8 mouse cellular contexts compared by ENCODE assay signal in the genomic region with DNA sequence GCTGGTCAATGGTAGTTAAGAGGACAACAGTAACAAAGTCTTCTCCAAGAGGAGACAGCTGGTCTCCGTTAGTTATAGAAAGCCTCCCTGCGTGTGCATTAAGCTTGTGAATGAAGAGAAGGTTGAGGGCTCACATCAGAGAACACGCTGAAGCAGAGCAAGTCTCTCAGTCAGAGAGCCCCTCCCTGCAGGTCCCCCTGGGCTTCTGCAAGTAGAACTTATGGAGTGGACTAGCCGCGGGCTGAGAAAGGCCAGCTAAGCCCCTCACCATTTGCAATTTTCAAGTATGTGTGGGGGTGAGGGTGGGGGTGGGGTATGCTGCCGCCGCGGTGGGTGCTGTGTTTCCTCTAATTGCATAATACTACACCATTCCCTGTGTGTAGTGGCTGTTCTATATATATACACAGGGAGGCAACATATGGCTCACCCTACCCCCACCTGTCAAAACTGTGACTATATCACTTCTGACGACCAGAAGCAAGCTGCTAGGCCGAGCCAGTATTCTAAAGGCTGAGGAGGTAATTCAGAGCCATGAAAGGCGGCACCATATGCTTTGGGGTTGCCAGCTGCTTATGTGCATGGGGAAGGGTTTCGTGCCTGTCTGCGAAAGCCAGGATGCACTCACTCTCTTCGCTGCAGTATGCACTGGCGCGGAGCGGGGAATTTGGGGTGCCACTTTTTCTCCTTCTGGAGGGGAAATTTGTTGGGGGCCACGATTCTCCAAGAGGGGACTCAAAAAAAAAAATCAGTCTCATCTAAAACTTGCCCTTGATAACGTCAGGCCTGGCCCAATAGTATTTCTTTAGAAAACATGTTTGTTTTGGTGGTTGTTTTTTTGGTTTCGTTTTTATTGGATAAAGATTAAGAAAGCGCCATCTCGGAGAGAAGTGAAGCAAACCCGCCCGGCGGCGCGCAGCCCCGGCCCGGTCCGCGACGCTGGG. TPM values are rescaled to one million over a fixed set of nuclear protein-coding genes. Genes with fewer than 3 reads are reported as not detected.
A peak's percentile ranks its signal among the peaks of the same experiment; 100 is the strongest.
DNase-seq lines count a peak whose midpoint lies in the region; ATAC-seq and TF ChIP-seq lines count a peak whose summit lies in the region.

No protein-coding gene starts in this region.

- peaks cover 15% of the 10 kb centered on the region for H3K4me1 ChIP-seq in testis, adult 2 months (ENCODE audit: control insufficient read depth, insufficient read depth, low read length)
- peaks cover 3% of the 10 kb centered on the region; the same call in 1 of the 2 replicates for H3K4me1 ChIP-seq in embryonic facial prominence, embryonic 14.5 days (ENCODE audit: control insufficient read depth, insufficient read depth, low read length)
- peaks cover 9% of the 10 kb centered on the region; the same call in 1 of the 2 replicates for H3K4me1 ChIP-seq in intestine, embryonic 14.5 days (replicated peaks; ENCODE audit: control insufficient read depth, insufficient read depth, low read length)
- peaks cover 17% of the 10 kb centered on the region for H3K4me1 ChIP-seq in limb, embryonic 15.5 days

- peak overlapping the region; percentile 99 for H3K4me2 ChIP-seq in embryonic facial prominence, embryonic 14.5 days (ENCODE audit: low read depth, low read length)
- H3K4me2 ChIP-seq in intestine, embryonic 14.5 days (ENCODE audit: low read length): peak overlapping the region; percentile 99
- H3K4me2 ChIP-seq in limb, embryonic 15.5 days: peak overlapping the region; percentile 99

- H3K9ac ChIP-seq in embryonic facial prominence, embryonic 14.5 days (ENCODE audit: low read depth, low read length): peak overlapping the region; percentile 54
- H3K9ac ChIP-seq in intestine, embryonic 14.5 days (ENCODE audit: low read length): 0 out of 2 replicates have a peak overlapping the region, but pooled peaks have one; percentile 11
- peak overlapping the region; percentile 37 for H3K9ac ChIP-seq in limb, embryonic 15.5 days

- H3K27me3 ChIP-seq in testis, adult 2 months (ENCODE audit: control insufficient read depth, insufficient read depth, low read length): no peaks in the 10 kb centered on the region
- peaks cover 51% of the 10 kb centered on the region for H3K27me3 ChIP-seq in embryonic facial prominence, embryonic 14.5 days (replicated peaks; ENCODE audit: control insufficient read depth, insufficient read depth, low read length)
- peaks cover 50% of the 10 kb centered on the region for H3K27me3 ChIP-seq in intestine, embryonic 14.5 days (replicated peaks; ENCODE audit: control insufficient read depth, insufficient read depth, low read length)
- H3K27me3 ChIP-seq in limb, embryonic 15.5 days: peaks cover 56% of the 10 kb centered on the region

- H3K9me3 ChIP-seq in embryonic facial prominence, embryonic 14.5 days (ENCODE audit: control insufficient read depth, low read length): 0 out of 2 replicates have a peak, but pooled peaks cover 3% of the 10 kb centered on the region
- no peaks in the 10 kb centered on the region for H3K9me3 ChIP-seq in intestine, embryonic 14.5 days (ENCODE audit: control insufficient read depth, low read length)
- H3K9me3 ChIP-seq in limb, embryonic 15.5 days: no peaks in the 10 kb centered on the region; the same call in 1 of the 2 replicates

- no peak for TF ChIP-seq POLR2A in testis, adult 2 months (IDR thresholded peaks at IDR 0.05; ENCODE audit: control insufficient read depth, low read depth, low read length)

- 10% methylated on average over 32 of the region's 32 CpGs for WGBS in embryonic facial prominence, embryonic 14.5 days
- 11% methylated on average over 32 of the region's 32 CpGs for WGBS in intestine, embryonic 14.5 days
- WGBS in limb, embryonic 15.5 days: 8% methylated on average over 32 of the region's 32 CpGs

- H3K27ac ChIP-seq in testis, adult 2 months (ENCODE audit: control insufficient read depth, insufficient read depth, low read depth, low read length): no peak overlapping the region
- H3K27ac ChIP-seq in embryonic facial prominence, embryonic 14.5 days (replicated peaks; ENCODE audit: low read depth, low read length): no peak overlapping the region
- H3K27ac ChIP-seq in intestine, embryonic 14.5 days (ENCODE audit: low read depth): no peak overlapping the region
- H3K27ac ChIP-seq in limb, embryonic 15.5 days: no peak overlapping the region

- DNase-seq in testis, postnatal 14 days (ENCODE audit: low spot score): no peak
- DNase-seq in embryonic facial prominence, embryonic 14.5 days (ENCODE audit: low spot score): peak; percentile 78
- peak; percentile 66 for DNase-seq in intestine, embryonic 14.5 days (ENCODE audit: low spot score)
- DNase-seq in right cerebral cortex, adult 2 months (ENCODE audit: low spot score in 2 of 2): peak; percentile 81 to 83
- DNase-seq in T-cell, adult 2 months (ENCODE audit: low spot score): no peak

- H3K36me3 ChIP-seq in testis, adult 2 months (ENCODE audit: control insufficient read depth, insufficient read depth, low read length): no peaks in the 10 kb centered on the region
- H3K36me3 ChIP-seq in embryonic facial prominence, embryonic 14.5 days (ENCODE audit: control insufficient read depth, insufficient read depth, low read length): no peaks in the 10 kb centered on the region
- no peaks in the 10 kb centered on the region for H3K36me3 ChIP-seq in intestine, embryonic 14.5 days (ENCODE audit: control insufficient read depth, insufficient read depth, low read length)
- H3K36me3 ChIP-seq in limb, embryonic 15.5 days: no peaks in the 10 kb centered on the region

- no peak for TF ChIP-seq CTCF in testis, adult 2 months (IDR thresholded peaks at IDR 0.05; ENCODE audit: control insufficient read depth, insufficient read depth, insufficient replicate concordance, low read depth, low read length)

- ATAC-seq in embryonic facial prominence, embryonic 14.5 days (ENCODE audit: low read depth): peak; percentile 83
- no peak for ATAC-seq in intestine, embryonic 14.5 days (replicated peaks; ENCODE audit: low FRiP score, low TSS enrichment, low read depth)
- peak; percentile 57; the same call in 1 of the 2 replicates for ATAC-seq in limb, embryonic 15.5 days (ENCODE audit: insufficient number of reproducible peaks, low FRiP score, low TSS enrichment, low read depth)
- ATAC-seq in erythroid progenitor cell, adult 5-6 weeks (replicated peaks; ENCODE audit: low FRiP score, poor library complexity, severe bottlenecking): no peak

- peak overlapping the region; percentile 72 for H3K4me3 ChIP-seq in testis, adult 2 months (ENCODE audit: control insufficient read depth, low read depth, low read length)
- H3K4me3 ChIP-seq in embryonic facial prominence, embryonic 14.5 days (ENCODE audit: low read depth, low read length): peak overlapping the region; percentile 65
- H3K4me3 ChIP-seq in intestine, embryonic 14.5 days (ENCODE audit: low read depth, low read length): peak overlapping the region; percentile 53
- peak overlapping the region; percentile 60 for H3K4me3 ChIP-seq in limb, embryonic 15.5 days

RNA-seq across cellular contexts. Expression of gene Kcnk12, which starts 52.5 kb away (rescaled TPM):
- polyA plus RNA-seq in testis, adult 2 months (2012; rRNA removed): 1.8 and 2.8 TPM in 2 replicates
- polyA plus RNA-seq in embryonic facial prominence, embryonic 14.5 days (2014; fragmentation: Nextera tagmentation; extraction: Ambion mirVana): not detected in 2 replicates
- not detected in 2 replicates for polyA plus RNA-seq in intestine, embryonic 14.5 days (2014; fragmentation: Nextera tagmentation; extraction: Ambion mirVana)
- not detected in 2 replicates for polyA plus RNA-seq in limb, embryonic 15.5 days (2015; fragmentation: Nextera tagmentation; extraction: Ambion mirVana)
- total RNA-seq in erythroid progenitor cell, adult 5-6 weeks (2015; ENCODE audit: low replicate concordance): not detected in 2 replicates
- total RNA-seq in erythroid progenitor cell, adult 5-6 weeks (2017; ENCODE audit: low replicate concordance): not detected in 2 replicates

Comparison
In these comparisons a context has a peak if more than half of its experiments do, and no peak if none do; other contexts are left out.
1. DNase-seq: peak in embryonic facial prominence, embryonic 14.5 days (single experiment), intestine, embryonic 14.5 days (single experiment) and right cerebral cortex, adult 2 months (2 of 2); none in testis, postnatal 14 days (single experiment) and T-cell, adult 2 months (single experiment).
2. ATAC-seq: peak in embryonic facial prominence, embryonic 14.5 days (single experiment) and limb, embryonic 15.5 days (single experiment); none in intestine, embryonic 14.5 days (single experiment) and erythroid progenitor cell, adult 5-6 weeks (single experiment).
3. Peak in every context shown above with its lines, with median percentiles within 50 percentile points of each other: H3K4me3 ChIP-seq, H3K4me2 ChIP-seq and H3K9ac ChIP-seq.